Mouse (Mus musculus): ENCODE measurements around the gene Gm9857. TPM values are rescaled to one million over a fixed set of nuclear protein-coding genes. Genes with fewer than 3 reads are reported as not detected.

The Gm9857 gene
- polyA plus RNA-seq, 1 experiment from 2014 or later = 0.75 TPM

GRCm38 (mm10) chr3:108900147-108900546, 40.1 kb downstream of the Gm9857 start:
- H3K9me3 ChIP-seq = no peaks in the 10 kb centered on the region
- no peak for ATAC-seq
- no peak overlapping the region for H3K4me3 ChIP-seq (replicated peaks)
- 89% methylated on average over 3 of the region's 3 CpGs for WGBS
- no peak overlapping the region for H3K4me2 ChIP-seq (replicated peaks)
- no peaks in the 10 kb centered on the region for H3K27me3 ChIP-seq
- H3K36me3 ChIP-seq = peaks cover 43% of the 10 kb centered on the region
- no peak overlapping the region for H3K9ac ChIP-seq (replicated peaks)
- H3K27ac ChIP-seq = no peak overlapping the region
- H3K4me1 ChIP-seq (replicated peaks) = no peaks in the 10 kb centered on the region

- WGBS = 94% methylated on average over 4 of the region's 4 CpGs
- no peaks in the 10 kb centered on the region for H3K27me3 ChIP-seq
- H3K36me3 ChIP-seq = peaks cover 28% of the 10 kb centered on the region
- no peak overlapping the region for H3K27ac ChIP-seq
- no peak overlapping the region for H3K4me2 ChIP-seq (replicated peaks)
- H3K9ac ChIP-seq (replicated peaks) = no peak overlapping the region
- H3K4me1 ChIP-seq (replicated peaks) = no peaks in the 10 kb centered on the region
- no peak for ATAC-seq
- H3K4me3 ChIP-seq (replicated peaks) = no peak overlapping the region
- H3K9me3 ChIP-seq = no peaks in the 10 kb centered on the region
Observed at GRCm38 (mm10) chr3:108898640-108899039, 41.6 kb downstream of the Gm9857 start.

DNA sequence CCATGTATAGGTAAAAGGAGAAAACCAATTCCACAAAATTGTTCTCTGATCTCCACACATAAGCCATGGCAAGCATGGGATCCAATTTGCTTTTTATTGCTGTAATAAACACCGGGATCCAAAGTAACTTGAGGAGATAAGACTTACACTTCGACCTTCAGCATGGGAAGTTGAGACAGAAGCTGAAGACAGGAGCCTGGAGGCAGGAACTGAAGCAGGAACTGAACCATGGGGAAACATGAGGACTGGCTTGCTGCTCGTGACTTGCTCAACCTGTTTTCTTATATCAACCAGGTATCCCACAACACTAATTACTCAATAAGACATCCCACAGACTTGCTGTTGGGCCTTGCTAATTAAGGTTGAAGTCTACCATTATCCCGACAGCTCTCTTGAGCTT, 47.3 kb downstream of the Gm9857 start:
- WGBS = 82% methylated on average over 4 of the region's 4 CpGs
- H3K4me2 ChIP-seq (replicated peaks) = no peak overlapping the region
- H3K4me3 ChIP-seq (replicated peaks) = no peak overlapping the region
- no peak for ATAC-seq
- H3K9me3 ChIP-seq = no peaks in the 10 kb centered on the region
- H3K9ac ChIP-seq (replicated peaks) = no peak overlapping the region
- H3K36me3 ChIP-seq = no peaks in the 10 kb centered on the region
- H3K27ac ChIP-seq = no peak overlapping the region
- no peaks in the 10 kb centered on the region for H3K27me3 ChIP-seq
- no peaks in the 10 kb centered on the region for H3K4me1 ChIP-seq (replicated peaks)

GRCm38 (mm10) chr3:108892080-108892479, 48.2 kb downstream of the Gm9857 start:
- no peaks in the 10 kb centered on the region for H3K9me3 ChIP-seq
- WGBS = 89% methylated on average over 1 of the region's 1 CpGs
- H3K27me3 ChIP-seq = no peaks in the 10 kb centered on the region
- H3K27ac ChIP-seq = no peak overlapping the region
- no peak overlapping the region for H3K4me2 ChIP-seq (replicated peaks)
- H3K4me3 ChIP-seq (replicated peaks) = no peak overlapping the region
- H3K36me3 ChIP-seq = no peaks in the 10 kb centered on the region
- H3K9ac ChIP-seq (replicated peaks) = no peak overlapping the region
- ATAC-seq = no peak
- H3K4me1 ChIP-seq (replicated peaks) = peaks cover 3% of the 10 kb centered on the region; the same call in 1 of the 2 replicates

Other genes with a start within 250 kb of the Gm9857 start
- 40.1 and 40.7 TPM in 2 replicates for gene Gpsm2, start 218.1 kb downstream of the Gm9857 start, polyA plus RNA-seq (2015; fragmentation: Nextera tagmentation; extraction: Ambion mirVana)
- gene Aknad1, start 200.8 kb downstream of the Gm9857 start, polyA plus RNA-seq (2015; fragmentation: Nextera tagmentation; extraction: Ambion mirVana) = not detected in 2 replicates
- gene Stxbp3, start 99.9 kb downstream of the Gm9857 start, polyA plus RNA-seq (2015; fragmentation: Nextera tagmentation; extraction: Ambion mirVana) = 16.0 and 16.1 TPM in 2 replicates
- not detected in 2 replicates for gene Fndc7, start 50.4 kb downstream of the Gm9857 start, polyA plus RNA-seq (2015; fragmentation: Nextera tagmentation; extraction: Ambion mirVana)
- gene Prpf38b, start 28.7 kb downstream of the Gm9857 start, polyA plus RNA-seq (2015; fragmentation: Nextera tagmentation; extraction: Ambion mirVana) = 67.1 and 72.2 TPM in 2 replicates
- 0.90 and 1.1 TPM in 2 replicates for gene Henmt1, start 572 bp downstream of the Gm9857 start, polyA plus RNA-seq (2015; fragmentation: Nextera tagmentation; extraction: Ambion mirVana)
- 8.5 and 9.6 TPM in 2 replicates for gene Fam102b, start 87.2 kb upstream of the Gm9857 start, polyA plus RNA-seq (2015; fragmentation: Nextera tagmentation; extraction: Ambion mirVana)
- not detected in 2 replicates for gene Slc25a54, start 140.0 kb upstream of the Gm9857 start, polyA plus RNA-seq (2015; fragmentation: Nextera tagmentation; extraction: Ambion mirVana)
- 9.1 and 10.0 TPM in 2 replicates for gene Slc25a24, start 182.7 kb upstream of the Gm9857 start, polyA plus RNA-seq (2015; fragmentation: Nextera tagmentation; extraction: Ambion mirVana)